Mouse (Mus musculus): ENCODE measurements at regions not wholly inside any gene's neighbourhood (a gene's known extent, or its start where the extent isn't known, plus 50 kb on each side); places are given as distances from the start of the nearest gene placed in this dataset.

DNA sequence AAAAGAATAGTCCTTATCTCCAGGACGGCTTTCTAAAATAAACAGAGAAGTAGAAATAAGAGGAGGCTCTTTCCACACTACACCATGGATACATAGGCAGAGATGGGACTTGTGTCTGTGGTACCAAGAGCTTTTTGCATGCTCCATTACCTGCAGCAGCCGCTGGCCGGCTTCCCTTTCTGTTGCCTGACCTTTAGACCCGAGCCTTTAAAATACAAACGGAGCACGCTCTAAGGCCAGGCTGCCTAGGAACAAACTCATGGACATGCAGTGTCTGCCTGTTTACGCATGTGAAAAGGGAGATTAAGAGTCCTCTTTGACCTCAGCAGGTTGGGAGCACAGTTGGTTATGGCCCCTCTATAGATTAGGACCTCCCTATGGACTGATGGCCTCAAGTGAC lies 81.1 kb upstream of the Egr2 start:
- no peaks in the 10 kb centered on the region for H3K36me3 ChIP-seq (ENCODE audit: control insufficient read depth, insufficient read depth)
- no peak overlapping the region for H3K27ac ChIP-seq (ENCODE audit: low read length)
- H3K4me1 ChIP-seq (ENCODE audit: control insufficient read depth, low read depth, low read length) = no peaks in the 10 kb centered on the region
- no peaks in the 10 kb centered on the region for H3K27me3 ChIP-seq (ENCODE audit: control insufficient read depth, insufficient read depth, low read depth, low read length)
- H3K9ac ChIP-seq (ENCODE audit: low read depth, low read length) = no peak overlapping the region
- ATAC-seq (ENCODE audit: low read depth) = peak; percentile 11; the same call in 1 of the 2 replicates
- H3K9me3 ChIP-seq (replicated peaks; ENCODE audit: control insufficient read depth, low read length) = no peaks in the 10 kb centered on the region
- H3K4me3 ChIP-seq (ENCODE audit: low read depth, low read length) = no peak overlapping the region
- no peak overlapping the region for H3K4me2 ChIP-seq (ENCODE audit: low read depth, low read length)
- 55% methylated on average over 7 of the region's 7 CpGs for WGBS (ENCODE audit: insufficient replicate concordance)

DNA sequence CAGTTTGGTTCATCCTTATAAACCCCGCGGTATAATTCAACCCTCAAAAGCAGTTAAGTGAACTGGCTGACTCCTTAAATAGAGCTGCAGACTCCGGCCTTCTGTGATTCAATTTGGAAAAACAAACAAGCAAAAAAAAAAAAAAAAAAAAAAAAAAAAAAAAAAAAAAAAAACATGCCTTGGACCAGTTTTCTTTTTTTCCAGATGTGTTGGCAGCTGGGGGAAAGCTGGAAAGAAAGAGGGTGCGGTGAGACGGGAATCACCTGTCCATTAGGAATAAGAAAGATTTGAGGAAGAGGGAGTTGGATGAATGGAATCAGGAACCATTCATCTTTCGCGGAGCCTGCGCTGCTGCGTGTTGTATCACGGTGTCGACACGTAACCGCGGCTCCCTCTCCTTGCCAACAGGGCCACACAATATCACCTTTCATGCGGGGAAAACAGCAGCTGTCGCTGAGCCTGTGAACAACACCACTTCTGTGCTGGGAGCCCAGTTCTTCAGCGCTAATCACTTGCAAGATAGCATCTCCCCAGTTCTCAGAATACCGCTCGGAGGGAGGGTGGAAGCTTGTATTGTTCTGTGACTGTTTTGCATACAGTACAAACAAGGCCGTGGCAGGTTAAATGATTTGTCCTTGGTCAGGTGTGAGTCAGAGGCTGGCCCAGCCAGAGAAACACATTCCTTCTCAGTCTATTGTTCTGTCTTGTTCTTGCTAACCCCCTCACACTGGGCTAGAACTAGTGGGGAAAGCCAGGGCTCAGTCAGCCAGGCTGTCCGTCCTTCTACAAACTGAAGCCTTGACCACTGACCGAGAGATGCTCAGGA lies 76.6 kb upstream of the Egr2 start:
- no peak for ATAC-seq (ENCODE audit: low read depth)
- no peaks in the 10 kb centered on the region for H3K9me3 ChIP-seq (replicated peaks; ENCODE audit: control insufficient read depth, low read length)
- no peak overlapping the region for H3K4me2 ChIP-seq (ENCODE audit: low read depth, low read length)
- no peak overlapping the region for H3K27ac ChIP-seq (ENCODE audit: low read length)
- H3K36me3 ChIP-seq (ENCODE audit: control insufficient read depth, insufficient read depth) = no peaks in the 10 kb centered on the region
- 48% methylated on average over 22 of the region's 22 CpGs for WGBS (ENCODE audit: insufficient replicate concordance)
- H3K27me3 ChIP-seq (ENCODE audit: control insufficient read depth, insufficient read depth, low read depth, low read length) = no peaks in the 10 kb centered on the region
- H3K4me3 ChIP-seq (ENCODE audit: low read depth, low read length) = no peak overlapping the region
- no peaks in the 10 kb centered on the region for H3K4me1 ChIP-seq (ENCODE audit: control insufficient read depth, low read depth, low read length)
- H3K9ac ChIP-seq (ENCODE audit: low read depth, low read length) = no peak overlapping the region

DNA sequence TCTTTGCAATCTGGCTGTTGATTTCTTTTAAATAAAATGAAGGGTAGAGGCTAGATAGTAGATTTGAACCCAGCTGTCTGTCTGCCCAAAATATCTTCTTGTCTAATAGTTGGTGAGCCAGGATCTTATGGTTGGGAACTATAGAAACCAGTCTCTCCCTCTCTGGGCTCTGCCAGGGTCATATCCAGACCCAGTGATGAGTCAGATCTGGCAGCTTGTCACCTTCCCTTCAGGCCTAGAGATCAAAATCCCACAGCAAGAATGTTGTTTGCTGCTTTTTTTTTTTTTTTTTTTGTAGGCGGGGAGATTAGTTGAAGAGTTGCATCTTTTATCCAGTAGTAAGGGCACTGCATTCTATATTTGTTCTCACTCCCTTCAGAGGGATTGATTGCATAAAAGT lies 74.0 kb upstream of the Egr2 start:
- Histone ChIP-seq H3K4me1 (ENCODE audit: control insufficient read depth, low read depth, low read length) (no peaks in the 10 kb centered on the region), H3K36me3 (ENCODE audit: control insufficient read depth, insufficient read depth) (no peaks in the 10 kb centered on the region), H3K4me3 (ENCODE audit: low read depth, low read length) (no peak overlapping the region), H3K9me3 (replicated peaks; ENCODE audit: control insufficient read depth, low read length) (no peaks in the 10 kb centered on the region), H3K27ac (ENCODE audit: low read length) (no peak overlapping the region), H3K4me2 (ENCODE audit: low read depth, low read length) (no peak overlapping the region), H3K9ac (ENCODE audit: low read depth, low read length) (no peak overlapping the region), H3K27me3 (ENCODE audit: control insufficient read depth, insufficient read depth, low read depth, low read length) (no peaks in the 10 kb centered on the region)
- no peak for ATAC-seq (ENCODE audit: low read depth)
- WGBS (ENCODE audit: insufficient replicate concordance) = 33% methylated on average over 1 of the region's 1 CpGs

DNA sequence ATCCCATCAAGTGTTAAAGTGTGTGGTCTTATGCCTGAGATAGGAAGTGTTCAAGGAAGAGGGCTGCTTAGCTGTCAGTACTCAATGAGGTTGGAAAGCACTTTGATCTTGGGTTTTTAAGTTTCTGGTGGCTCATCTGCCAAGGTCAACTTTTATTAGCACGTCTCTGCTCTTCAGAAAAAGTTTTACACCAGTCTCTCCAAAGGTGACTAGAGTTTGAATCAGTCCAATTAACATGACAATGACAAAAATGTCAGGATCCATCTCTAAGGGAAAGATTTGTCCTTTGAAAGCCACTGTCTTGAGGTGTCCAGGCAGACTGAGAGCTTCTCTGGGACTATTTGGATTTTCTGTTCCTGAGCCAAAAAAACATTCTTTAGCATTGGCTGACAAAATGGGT lies 73.4 kb upstream of the Egr2 start:
- no peaks in the 10 kb centered on the region for H3K4me1 ChIP-seq (ENCODE audit: control insufficient read depth, low read depth, low read length)

DNA sequence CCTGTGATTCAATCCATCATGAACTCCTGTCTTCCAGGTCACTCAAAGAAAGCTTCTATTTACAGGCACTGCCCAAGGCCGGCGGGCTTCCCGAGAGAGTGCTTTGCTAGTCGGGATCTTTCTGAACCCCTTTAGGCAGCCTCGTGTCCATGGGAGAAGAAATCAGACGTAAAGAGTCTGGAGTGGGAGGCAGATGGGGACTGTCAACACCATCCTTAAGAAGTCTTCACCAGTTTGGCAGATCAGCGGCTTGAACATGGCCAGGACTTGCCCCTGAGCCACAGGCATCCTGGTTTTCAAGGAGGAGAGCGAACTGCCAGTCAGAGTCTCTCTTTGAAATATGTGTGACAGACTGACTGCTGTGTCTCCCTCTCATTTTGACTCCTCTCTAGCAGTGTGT lies 66.6 kb upstream of the Egr2 start:
- Histone ChIP-seq H3K9ac (ENCODE audit: low read depth, low read length) (no peak overlapping the region), H3K4me2 (ENCODE audit: low read depth, low read length) (no peak overlapping the region), H3K27me3 (ENCODE audit: control insufficient read depth, insufficient read depth, low read depth, low read length) (no peaks in the 10 kb centered on the region), H3K4me3 (ENCODE audit: low read depth, low read length) (no peak overlapping the region), H3K9me3 (replicated peaks; ENCODE audit: control insufficient read depth, low read length) (no peaks in the 10 kb centered on the region), H3K4me1 (ENCODE audit: control insufficient read depth, low read depth, low read length) (no peaks in the 10 kb centered on the region), H3K36me3 (ENCODE audit: control insufficient read depth, insufficient read depth) (no peaks in the 10 kb centered on the region), H3K27ac (ENCODE audit: low read length) (no peak overlapping the region)
- 67% methylated on average over 8 of the region's 8 CpGs for WGBS (ENCODE audit: insufficient replicate concordance)
- no peak for ATAC-seq (ENCODE audit: low read depth)

More for the DNA sequence above, 73.4 kb upstream of the Egr2 start:
- H3K4me3 ChIP-seq (ENCODE audit: low read depth, low read length) = no peak overlapping the region
- no peaks in the 10 kb centered on the region for H3K9me3 ChIP-seq (replicated peaks; ENCODE audit: control insufficient read depth, low read length)
- no peak overlapping the region for H3K27ac ChIP-seq (ENCODE audit: low read length)
- no peak overlapping the region for H3K4me2 ChIP-seq (ENCODE audit: low read depth, low read length)
- H3K9ac ChIP-seq (ENCODE audit: low read depth, low read length) = no peak overlapping the region
- no peaks in the 10 kb centered on the region for H3K27me3 ChIP-seq (ENCODE audit: control insufficient read depth, insufficient read depth, low read depth, low read length)
- ATAC-seq (ENCODE audit: low read depth) = no peak
- WGBS (ENCODE audit: insufficient replicate concordance) = 38% methylated on average over 1 of the region's 1 CpGs
- no peaks in the 10 kb centered on the region for H3K36me3 ChIP-seq (ENCODE audit: control insufficient read depth, insufficient read depth)

DNA sequence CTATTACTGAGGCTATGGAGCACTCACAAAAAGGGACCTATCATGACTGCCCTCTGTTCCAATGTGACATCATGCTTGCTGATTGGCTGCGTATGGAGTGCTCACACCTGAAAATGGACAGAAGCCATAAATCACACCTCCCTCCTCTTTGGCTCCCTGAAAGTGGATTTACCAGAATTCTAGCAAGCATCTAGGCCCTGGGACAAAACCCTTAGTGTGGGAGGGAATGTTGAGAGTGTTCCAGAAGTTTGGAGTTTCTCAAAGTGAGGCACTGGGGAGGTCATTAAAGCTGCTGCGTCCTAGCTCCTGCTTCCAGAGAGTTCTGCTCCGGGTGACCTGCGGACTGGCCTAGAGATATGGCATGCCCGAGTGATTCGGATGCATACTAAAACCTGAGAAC lies 62.3 kb upstream of the Egr2 start:
- Histone ChIP-seq H3K9me3 (replicated peaks; ENCODE audit: control insufficient read depth, low read length) (no peaks in the 10 kb centered on the region), H3K4me1 (ENCODE audit: control insufficient read depth, low read depth, low read length) (no peaks in the 10 kb centered on the region), H3K36me3 (ENCODE audit: control insufficient read depth, insufficient read depth) (no peaks in the 10 kb centered on the region), H3K27me3 (ENCODE audit: control insufficient read depth, insufficient read depth, low read depth, low read length) (no peaks in the 10 kb centered on the region), H3K4me3 (ENCODE audit: low read depth, low read length) (no peak overlapping the region), H3K9ac (ENCODE audit: low read depth, low read length) (no peak overlapping the region), H3K27ac (ENCODE audit: low read length) (no peak overlapping the region), H3K4me2 (ENCODE audit: low read depth, low read length) (no peak overlapping the region)
- no peak for ATAC-seq (ENCODE audit: low read depth)
- 73% methylated on average over 6 of the region's 6 CpGs for WGBS (ENCODE audit: insufficient replicate concordance)

DNA sequence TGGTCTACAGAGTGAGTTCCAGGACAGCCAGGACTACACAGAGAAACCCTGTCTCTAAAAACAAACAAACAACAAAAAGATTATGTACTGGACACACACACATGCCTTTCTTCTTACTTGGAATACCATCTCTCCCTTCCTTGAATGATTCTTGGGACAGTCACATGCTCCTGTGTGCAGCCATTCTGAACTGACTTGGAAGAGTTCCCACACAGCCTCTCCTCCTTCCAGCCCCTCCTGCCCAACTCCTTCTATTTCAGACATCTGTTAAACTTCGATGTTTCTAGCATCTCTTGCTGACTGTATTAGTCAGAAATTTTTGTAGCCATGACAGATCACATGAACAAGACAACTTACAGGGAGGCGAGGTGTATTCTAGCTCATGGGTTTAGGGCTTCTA lies 60.9 kb upstream of the Egr2 start:
- ATAC-seq (ENCODE audit: low read depth) = no peak
- H3K36me3 ChIP-seq (ENCODE audit: control insufficient read depth, insufficient read depth) = no peaks in the 10 kb centered on the region
- no peak overlapping the region for H3K9ac ChIP-seq (ENCODE audit: low read depth, low read length)
- no peak overlapping the region for H3K4me2 ChIP-seq (ENCODE audit: low read depth, low read length)
- H3K4me3 ChIP-seq (ENCODE audit: low read depth, low read length) = no peak overlapping the region
- H3K27me3 ChIP-seq (ENCODE audit: control insufficient read depth, insufficient read depth, low read depth, low read length) = no peaks in the 10 kb centered on the region
- H3K27ac ChIP-seq (ENCODE audit: low read length) = no peak overlapping the region
- H3K4me1 ChIP-seq (ENCODE audit: control insufficient read depth, low read depth, low read length) = no peaks in the 10 kb centered on the region
- 51% methylated on average over 2 of the region's 2 CpGs for WGBS (ENCODE audit: insufficient replicate concordance)
- no peaks in the 10 kb centered on the region for H3K9me3 ChIP-seq (replicated peaks; ENCODE audit: control insufficient read depth, low read length)

DNA sequence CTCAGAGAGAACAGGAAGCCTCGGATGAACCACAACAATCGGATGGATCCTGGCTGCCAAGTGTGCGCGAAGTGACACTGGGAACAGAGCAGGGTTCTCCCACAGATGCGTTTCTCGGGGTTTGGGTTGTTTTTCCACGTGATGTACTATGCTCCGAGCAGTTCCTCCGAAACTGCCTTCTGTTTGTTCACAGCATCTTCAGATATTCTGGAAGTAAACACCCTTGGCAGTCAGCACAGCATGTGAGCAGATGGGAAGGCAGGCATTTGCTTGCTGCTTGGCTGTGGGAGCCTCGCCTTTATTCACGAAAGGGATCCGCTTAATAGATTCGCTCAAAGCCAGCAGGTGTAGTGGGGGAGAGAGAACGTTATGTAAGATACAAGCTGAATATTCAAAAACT lies 53.0 kb upstream of the Egr2 start:
- Histone ChIP-seq H3K4me1 (ENCODE audit: control insufficient read depth, low read depth, low read length) (no peaks in the 10 kb centered on the region), H3K27ac (ENCODE audit: low read length) (no peak overlapping the region), H3K4me3 (ENCODE audit: low read depth, low read length) (no peak overlapping the region), H3K4me2 (ENCODE audit: low read depth, low read length) (no peak overlapping the region), H3K27me3 (ENCODE audit: control insufficient read depth, insufficient read depth, low read depth, low read length) (no peaks in the 10 kb centered on the region), H3K36me3 (ENCODE audit: control insufficient read depth, insufficient read depth) (no peaks in the 10 kb centered on the region), H3K9ac (ENCODE audit: low read depth, low read length) (no peak overlapping the region), H3K9me3 (replicated peaks; ENCODE audit: control insufficient read depth, low read length) (no peaks in the 10 kb centered on the region)
- 62% methylated on average over 14 of the region's 14 CpGs for WGBS (ENCODE audit: insufficient replicate concordance)
- ATAC-seq (ENCODE audit: low read depth) = no peak

DNA sequence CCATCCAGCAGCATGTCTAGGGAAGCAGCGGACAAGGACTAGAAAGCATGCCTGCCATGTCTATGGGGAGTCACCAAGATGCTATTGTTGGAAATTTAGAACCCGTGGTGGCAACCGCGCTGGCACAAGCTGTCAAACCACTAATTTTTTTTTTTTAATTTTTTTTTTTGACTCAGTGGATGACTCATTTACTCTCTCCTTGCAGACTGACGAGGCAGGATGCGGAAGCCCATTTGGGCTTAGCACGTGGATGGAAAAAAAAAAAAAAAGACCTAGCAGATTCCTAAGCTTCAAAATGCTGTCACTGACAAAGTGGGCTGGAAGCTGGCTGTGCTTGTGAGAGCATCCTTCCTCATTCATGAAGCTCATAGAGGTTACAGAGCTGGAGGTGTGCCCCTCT lies 51.9 kb upstream of the Egr2 start:
- ATAC-seq (ENCODE audit: low read depth) = no peak

More for the DNA sequence above, 51.9 kb upstream of the Egr2 start:
- H3K4me3 ChIP-seq (ENCODE audit: low read depth, low read length) = no peak overlapping the region
- H3K9me3 ChIP-seq (replicated peaks; ENCODE audit: control insufficient read depth, low read length) = no peaks in the 10 kb centered on the region
- WGBS (ENCODE audit: insufficient replicate concordance) = 67% methylated on average over 7 of the region's 7 CpGs
- no peaks in the 10 kb centered on the region for H3K27me3 ChIP-seq (ENCODE audit: control insufficient read depth, insufficient read depth, low read depth, low read length)
- H3K27ac ChIP-seq (ENCODE audit: low read length) = no peak overlapping the region
- H3K4me1 ChIP-seq (ENCODE audit: control insufficient read depth, low read depth, low read length) = no peaks in the 10 kb centered on the region
- H3K4me2 ChIP-seq (ENCODE audit: low read depth, low read length) = no peak overlapping the region
- H3K36me3 ChIP-seq (ENCODE audit: control insufficient read depth, insufficient read depth) = no peaks in the 10 kb centered on the region
- no peak overlapping the region for H3K9ac ChIP-seq (ENCODE audit: low read depth, low read length)

All from liver, embryonic 16.5 days (tissue).